Mouse (Mus musculus) layer of hippocampus, adult 11-12 months (tissue): ENCODE measurements around the gene Stradb.
"Not testable (repeated sequence)": the region's sequence is repeated elsewhere in the genome, so short reads cannot be mapped to it uniquely, and the experiment has no call there.

Source experiments
- DNase-seq: peaks from one replicate; pipeline ENCODE4 v3.0.0; 2022; ENCODE audit warnings: low spot score

Gene Stradb

DNA sequence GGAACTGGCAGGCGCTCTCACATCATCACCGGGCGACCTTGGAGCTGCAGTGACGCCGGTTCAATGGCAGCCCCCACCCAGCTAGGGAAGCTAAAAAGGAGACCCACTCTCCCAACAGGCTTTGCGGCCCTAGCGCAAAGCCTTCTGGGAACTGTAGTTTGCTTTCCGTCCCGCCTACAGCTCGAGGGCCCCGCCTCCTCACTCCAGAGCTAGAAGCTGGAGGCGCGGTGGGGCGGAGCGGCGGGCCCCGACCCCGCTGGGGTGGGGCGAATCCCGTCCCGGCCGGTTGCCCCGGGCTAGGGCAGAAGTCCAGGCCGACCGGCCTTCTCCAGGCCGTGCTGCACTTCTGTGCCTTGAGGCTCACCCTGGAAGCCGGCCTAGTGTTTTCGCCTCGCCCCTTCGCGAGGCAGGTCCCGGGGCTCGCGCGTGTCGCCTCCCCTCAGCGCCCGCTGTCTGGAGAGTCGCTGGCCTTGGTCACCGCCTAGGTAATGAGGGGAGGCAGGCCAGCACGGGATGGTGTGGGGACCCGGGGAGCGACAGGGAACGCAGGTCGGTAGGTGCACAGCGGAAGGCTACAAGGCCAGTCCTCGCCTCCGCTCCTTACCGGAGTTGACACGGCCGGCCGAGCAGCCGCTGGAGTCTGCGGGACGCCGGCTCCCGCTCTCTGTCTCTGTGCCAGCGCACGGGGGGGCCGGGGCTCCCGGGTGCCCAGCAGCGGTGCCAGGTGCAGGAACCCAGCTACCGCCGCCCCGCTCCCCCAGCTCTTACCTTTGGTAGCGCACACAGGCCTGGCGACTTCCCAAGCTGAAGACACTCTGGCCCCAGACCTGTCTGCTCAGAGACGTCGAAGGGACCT, at the start of gene Stradb, which contains the start of gene Trak2:
Gene Stradb (plus strand): TSS at position 157 of the 856 bp plus-strand sequence.
Gene Trak2 (minus strand): TSS at position 65 of the 856 bp plus-strand sequence.
- peak; percentile 96 for DNase-seq

DNA sequence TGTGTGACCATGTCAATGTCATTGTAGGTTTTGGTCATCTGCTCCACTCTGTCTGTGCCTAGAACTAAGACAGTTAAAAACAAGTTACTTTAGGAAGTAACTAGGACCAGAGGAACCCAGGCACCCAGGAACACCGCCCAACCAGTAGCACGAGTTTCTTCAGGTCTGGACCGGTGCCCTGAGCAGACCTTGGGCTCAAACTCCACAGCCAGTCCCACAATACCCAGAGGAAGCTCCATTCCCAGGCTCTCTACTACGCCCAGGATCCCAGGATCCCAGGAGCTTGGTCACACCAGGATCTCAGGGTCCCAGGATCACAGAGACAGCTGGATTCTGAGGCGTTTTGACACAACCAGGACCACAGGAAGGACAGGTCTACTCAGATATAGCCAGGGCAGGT, 46.7 kb upstream of the Stradb start:
- no peak for DNase-seq

DNA sequence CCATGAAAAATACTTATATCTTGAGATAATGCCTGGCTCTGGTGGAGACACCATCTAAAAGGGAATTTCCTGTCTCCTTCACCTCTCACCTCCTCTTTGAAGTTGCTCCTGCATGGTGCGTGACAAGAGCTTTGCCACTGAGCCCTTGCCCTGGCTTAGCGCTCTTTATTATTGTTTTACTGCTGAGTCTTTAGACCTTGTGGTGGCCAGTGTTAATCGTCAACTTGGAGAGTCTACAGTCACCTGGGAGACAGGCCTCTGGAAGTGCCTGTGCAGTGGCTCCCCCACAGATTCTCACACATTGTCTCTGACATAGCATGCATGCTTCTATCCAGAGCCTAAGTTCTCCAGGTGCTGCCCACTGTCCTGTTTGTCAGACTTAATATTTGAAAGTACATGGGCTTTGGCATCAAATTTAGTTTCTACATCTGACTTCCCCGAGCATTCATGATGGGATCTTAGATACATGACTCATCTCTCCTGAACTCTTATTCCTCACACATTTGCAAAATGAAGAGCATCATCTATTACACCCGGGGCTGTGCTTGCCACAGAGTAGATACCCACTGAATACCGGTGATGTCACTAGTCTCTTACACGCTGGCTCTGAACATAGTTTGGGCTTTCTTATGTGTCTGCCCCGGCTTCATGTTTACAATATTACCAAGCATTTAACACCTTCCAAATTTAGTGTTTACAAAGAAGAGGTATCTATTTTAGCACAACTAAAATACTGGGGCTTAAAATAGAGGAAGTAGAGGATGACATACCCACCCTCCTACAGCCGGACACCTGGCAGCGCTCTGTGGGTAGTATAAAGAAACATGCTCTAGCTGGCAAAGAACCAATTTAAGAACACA, 36.3 kb upstream of the Stradb start:
- DNase-seq: no peak

DNA sequence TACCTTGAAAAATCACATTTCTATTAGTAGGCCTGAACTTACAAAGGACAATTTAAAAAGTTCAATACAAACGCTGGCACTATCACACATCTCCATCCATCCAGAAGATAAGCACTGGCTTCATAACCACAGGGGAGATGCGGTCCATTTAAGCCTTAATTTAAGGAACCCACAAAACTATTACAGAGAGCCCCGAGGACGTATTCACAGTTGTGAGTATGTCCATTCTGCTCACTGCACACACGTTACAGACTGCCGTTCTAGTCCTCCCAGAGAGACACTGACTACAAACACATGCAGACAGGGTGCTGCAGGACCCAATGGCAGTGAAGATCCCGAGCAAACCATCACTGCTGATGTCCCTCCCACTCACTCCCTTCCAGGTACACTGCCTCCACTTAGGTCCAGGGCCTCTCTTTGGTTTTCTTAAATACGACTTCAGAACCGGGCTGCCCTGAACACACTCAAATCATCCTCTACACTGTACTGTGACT, 35.7 kb upstream of the Stradb start:
- DNase-seq: no peak

DNA sequence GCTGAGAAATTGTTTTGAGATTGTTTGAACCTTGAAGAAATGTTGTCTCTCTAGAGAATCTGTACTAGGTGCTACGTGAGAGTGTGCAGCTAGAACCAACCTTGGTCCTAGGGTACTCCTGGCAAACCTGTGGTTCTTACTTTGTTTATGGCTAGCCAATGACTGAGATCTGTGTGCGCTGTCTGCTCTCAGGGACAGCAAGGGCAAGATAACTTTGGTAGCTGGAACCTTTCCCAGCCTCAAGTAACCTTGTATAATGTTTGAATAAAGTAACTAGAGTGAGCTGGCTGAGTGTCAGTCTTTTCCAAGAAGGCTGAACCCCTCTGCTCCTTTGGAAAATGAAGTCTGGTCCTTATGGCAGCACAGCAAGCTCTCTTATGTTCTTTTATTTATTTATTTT, 27.8 kb upstream of the Stradb start:
- no peak for DNase-seq

DNA sequence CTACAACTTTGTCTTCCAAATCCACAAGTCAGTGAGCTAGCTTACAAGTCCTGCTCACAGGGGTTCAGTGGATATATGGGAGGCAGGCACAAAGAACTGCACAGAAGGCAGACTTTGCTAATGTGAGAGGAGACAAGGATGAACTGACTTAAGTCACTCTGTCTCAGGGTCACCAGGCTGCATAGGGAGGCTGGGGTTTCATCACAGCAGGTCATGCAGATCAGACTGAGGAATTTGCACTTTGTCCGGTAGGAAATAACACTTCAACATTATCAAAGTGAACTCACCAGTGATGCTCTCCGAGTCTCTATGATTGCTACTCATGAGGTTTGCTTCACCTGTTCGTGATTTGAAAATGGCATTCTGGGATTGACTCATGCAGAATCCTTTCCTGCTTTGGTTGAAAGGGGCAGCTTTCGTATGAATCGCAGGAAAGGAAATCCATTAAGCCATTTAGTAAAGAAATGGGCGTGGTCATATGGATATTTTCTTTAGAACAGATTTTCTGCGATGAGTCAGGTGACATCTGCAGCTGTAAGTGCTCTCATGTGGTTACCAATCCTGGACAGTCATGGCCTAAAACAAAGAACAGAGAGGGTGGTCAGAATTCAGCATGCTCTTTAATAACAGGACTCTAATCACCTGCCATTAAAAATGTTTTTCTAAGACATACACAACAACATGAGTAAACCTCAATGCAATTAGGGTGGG, 27.2 kb upstream of the Stradb start:
- no peak for DNase-seq

DNA sequence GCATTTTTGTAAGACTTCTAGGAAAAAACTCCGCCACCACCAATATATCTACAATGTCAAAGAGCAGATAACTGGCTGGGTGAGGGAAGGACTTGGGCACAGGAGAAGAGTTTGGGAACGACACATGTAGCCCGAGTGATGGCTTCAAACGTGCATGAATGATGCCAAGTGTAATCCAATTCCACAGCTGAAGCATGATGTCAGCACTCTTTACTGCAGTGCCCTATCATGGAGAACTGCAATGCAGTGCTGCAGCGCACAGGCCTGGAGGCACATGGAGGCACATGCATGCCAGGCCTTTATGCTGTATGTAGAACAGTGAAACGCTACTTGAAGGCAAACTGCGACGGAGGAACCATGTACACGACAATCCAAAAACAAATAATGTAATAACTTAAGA, 26.6 kb upstream of the Stradb start:
- no peak for DNase-seq

DNA sequence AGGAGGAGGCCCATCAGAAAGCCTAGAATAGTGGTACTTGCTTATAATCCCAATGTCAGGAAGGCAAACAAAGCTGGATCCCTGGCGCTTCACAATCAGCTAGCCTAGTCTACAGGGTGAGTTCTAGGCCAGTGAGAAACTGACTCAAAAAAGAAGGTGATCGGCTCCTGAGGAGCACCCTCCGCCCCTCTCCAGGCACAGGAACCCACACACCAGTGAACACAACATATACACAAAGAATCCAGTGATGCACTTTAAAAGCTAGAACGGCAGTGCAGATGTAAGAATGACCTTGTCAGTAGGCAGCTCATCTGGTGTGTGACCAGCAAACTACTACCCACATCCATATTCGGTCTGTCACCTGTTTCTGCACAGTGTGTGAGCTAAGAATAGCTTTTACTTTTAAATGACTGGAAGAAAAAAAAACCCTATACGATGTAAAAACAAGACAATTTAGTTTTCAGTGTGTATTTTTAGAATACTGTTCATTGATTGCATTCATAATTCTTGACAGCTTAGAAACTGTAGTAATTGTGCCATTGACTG, 23.7 kb upstream of the Stradb start:
- DNase-seq: no peak

DNA sequence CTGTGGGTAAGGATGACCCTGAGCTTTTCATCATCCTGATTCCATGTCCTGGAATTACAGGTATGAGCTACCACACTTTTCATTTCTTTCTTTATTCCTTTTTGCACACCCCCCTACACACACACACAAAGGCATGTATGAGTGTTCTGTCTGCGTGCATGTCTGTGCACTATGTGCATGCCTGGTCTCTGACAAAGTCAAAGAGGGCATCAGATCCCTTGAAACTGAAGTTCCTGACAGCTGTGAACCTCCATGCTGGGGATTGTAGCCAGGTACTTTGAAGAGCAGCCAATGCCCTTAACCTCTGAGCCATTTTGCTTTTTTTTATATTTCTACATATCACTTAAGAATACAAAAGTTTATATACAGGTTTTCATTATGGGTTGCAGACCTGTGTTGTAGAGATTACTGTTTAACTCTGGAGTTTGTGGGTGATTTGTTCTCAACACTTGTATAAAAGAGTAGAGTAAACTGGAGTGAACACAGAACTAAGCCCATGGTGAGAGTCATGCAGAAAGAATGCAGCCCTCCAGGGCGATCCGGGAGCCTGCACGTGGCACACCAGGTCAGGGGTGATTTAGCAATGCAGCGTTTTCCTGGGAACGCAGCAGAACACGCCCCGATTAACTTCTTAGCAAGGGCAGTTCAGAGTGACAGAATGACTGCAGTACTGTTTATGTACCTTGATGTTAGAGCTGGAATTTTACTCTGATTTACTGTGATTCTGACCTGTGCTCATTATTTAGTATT, 22.2 kb upstream of the Stradb start:
- no peak for DNase-seq

DNA sequence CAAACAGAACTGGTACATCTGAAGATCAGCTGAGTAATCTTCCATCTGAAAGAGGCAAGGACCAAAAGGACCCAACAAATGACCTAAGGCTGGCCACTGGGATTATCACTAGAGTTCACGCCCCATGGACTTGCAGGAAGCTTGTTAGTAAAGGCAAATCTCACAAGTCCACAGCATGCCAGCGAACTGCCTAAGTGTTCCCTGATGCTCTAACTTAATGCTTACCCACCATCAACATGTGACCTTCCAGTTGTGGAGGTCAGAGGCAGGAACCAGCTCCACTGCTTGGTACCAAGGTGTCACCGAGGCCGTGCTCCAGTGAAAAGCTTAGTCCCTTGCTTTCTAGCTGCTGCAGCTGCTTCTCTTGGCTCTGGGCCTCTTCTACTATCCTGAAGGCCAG, 21.5 kb upstream of the Stradb start:
- DNase-seq: no peak

DNA sequence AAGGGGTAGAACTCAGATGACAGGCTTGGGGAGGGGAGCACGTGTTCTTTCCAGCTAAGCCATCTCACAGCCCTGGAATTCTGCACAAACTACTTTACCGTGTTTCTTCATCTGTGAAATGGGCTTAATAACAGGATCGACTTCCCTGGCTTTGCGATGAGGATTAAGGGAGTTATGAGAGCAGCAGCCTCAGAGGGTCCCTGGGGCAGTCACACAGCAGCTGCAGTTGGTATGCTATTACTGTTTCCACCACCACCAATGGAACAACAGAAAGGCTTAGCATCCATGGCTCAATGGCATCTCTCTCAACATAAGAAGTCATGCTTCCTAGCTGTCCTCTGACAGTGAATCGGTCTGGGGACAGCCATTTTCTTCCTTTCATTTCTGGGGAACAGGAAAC, 20.8 kb upstream of the Stradb start:
- DNase-seq: no peak

DNA sequence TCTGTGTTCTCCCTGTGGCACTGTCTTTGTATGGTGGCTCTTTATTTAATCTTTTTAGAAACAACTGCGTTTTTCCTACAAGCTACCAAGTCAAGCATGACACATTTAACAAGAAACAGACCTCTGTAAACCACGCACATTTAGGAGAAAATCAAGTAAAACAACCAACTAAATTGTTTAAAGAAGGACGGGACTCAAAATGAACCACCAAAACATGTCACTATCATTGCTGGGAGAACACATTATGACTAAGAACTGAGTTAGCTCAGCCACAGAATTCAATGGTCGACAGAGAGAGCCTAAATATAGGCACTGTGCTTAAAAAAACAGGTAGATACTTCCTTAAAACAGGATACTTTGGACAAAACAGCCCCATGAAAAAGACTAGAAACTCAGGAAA, 20.3 kb upstream of the Stradb start:
- no peak for DNase-seq

DNA sequence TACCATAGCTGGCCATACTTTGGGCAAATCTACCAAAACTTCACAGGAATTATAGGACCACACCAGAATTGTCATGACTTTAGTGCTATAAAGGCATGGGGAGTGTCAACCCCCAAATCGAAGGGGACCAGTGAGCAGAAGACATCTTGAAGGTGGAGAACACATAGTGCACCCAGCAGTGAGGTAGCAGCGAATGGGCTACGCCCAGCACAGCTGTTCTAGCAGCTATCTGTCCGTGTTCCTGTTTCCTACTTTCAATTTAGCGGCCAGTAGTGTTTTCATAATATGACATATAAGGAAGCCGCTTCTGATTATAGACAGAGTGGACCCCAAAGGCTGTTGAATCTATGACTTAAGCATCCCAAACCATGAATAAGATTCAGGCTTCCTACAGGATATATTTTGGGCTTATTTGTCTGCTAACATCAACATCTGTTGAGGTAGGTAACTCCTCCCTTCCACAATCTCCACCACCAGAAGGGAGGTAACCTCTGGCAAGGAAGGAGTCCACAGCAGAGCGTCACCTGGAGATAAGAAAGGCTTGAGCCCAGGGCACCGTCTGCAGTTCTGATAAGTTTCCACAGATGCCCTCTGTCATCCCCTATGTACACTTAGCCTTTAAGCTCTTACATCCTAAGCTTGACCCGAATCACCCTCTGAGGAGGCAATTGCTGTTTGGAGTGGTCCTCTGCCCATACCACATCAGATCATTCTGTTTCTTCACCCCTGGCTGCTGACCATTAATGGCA, 19.5 kb upstream of the Stradb start:
- DNase-seq: no peak

DNA sequence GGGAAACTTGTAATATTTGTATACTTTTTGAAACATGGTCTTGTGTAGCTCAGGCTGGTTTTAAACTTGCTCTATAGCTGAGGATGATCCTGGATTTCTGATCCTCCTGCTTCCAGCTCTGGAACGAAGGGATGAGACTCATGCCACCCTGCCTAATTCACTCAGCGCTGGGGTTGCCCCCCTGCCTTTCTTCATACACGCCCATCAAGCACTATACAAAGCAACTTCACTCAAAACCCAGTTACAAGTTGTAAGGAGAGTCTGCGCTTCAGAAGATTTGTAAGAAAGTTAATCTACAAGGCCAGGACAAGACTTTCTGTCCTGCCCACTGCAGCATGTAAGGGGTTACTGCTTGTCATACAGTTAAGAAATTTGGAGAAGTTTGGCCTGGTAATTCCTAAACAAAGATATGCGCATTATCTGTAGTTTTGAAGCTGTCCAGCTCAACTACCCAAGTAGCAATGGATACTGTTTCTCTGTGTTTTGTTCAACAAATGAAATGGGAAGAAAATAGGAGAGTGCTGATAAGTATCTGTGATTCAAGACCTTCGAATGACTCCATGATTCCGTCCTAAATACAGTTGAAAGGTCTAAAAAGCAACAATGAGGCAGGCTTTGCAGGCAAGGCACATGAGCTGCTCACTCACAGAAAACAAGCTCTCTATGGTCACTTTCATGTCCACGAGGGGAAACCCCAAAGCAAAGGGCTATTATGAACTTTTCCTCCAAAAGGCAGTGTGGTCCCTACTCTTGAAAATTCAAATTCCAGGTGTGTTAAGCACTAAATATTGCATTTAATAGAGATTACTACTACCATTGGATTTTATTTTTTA, 18.5 kb upstream of the Stradb start:
- no peak for DNase-seq

DNA sequence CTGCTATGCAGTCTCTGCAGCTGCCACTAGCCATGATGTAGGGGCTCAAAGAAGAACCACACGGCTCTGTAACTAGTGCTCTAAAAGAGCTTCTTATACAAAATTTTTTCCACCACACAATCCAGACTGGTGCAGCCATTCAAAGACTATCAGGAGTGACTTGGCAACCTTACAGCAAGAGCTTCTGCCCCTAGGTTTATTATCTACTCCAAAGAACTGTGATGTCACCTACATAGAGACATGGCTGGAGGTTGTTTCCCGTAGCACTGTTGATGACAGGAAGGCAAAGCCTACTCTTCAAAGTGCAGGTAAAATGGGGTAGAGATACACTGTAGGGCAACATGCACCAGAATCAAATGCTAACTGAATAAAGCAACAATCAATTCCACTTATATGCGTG, 17.6 kb upstream of the Stradb start:
- no peak for DNase-seq

DNA sequence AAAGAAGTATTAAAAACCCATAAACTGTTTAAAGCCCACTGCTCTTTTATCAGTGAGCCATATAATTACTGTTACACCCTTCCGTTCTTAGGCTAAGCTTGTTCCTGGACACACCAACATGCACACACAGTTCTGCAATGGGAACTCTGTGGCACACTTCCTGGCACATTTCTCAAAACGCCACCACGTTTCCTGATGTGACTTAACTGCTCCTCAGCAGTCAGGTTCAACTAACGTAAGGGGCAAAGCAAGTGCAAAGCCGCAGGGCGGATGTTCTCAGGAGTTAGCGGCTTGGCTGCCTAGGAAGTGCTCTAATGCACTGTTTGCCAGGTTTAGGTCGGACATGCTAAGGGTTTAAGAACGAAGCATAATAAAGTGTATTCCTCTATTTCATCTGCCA, 17.1 kb upstream of the Stradb start:
- DNase-seq: no peak

DNA sequence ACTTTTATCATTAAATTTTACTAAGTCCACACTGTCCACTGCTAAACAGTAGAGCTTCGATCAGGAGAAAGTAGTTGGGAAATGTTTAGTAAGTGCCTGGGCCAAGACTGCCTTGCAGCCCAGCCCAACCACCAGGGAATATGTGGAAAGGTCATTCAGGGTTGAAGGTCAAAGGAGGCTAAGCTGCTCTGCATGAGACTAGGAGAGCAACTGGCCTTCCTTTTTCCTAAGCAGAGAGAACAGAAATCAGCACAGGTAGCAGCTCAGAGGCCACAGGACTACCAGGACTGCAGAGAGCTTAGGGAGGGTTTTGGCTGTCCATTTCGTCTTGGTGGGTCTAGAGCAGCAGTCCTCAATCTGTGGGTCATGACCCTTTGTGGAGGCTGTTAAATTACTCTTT, 15.4 kb upstream of the Stradb start:
- DNase-seq: no peak

DNA sequence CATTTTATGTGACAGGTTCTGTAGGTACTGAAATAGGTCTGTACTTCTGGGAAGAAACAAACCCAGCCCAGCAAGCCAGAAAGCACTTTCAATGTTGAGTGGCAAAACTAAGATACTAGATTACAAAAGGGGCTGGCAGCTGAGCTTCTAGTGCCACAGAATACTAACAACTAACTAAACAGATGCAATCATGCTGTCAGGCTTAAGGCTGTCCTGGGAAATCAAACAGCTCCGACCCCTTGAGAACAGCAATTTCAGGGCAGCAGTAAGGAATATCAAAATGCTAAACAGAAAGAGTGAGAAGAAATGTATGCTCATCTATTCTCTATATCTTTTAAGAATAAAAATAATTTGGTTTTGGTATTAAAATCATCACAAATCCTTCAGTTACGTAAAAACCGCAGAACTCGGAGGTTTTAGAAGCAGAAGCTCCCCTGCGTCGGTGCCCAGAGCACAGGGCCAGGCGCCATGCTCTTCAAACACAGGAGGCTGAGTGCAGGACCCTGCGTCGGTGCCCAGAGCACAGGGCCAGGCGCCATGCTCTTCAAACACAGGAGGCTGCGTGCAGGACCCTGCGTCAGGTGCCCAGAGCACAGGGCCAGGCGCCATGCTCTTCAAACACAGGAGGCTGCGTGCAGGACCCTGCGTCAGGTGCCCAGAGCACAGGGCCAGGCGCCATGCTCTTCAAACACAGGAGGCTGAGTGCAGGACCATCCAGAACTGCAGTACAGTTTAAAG, 14.4 kb upstream of the Stradb start:
- DNase-seq: not testable (repeated sequence)

DNA sequence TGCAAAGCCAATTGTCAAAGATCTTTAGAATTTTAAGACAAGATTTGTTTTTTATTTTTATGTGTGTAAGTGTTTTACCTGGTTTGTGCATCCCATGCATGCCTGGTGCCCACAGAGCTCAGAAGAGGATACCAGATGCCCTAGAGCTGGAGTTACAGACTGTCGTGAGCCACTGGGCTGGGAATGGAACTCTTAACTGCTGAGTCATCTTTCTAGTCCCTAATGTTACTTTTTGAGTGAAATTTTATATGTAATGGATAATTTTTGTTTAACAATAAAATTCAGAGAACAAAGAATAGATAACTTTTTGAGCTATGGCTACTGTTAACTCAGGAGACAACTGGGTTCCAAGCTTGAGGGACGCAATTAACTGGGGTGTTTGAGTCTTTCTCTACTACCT, 13.6 kb upstream of the Stradb start:
- no peak for DNase-seq
